Mouse (Mus musculus): ENCODE data around the gene Tchp. TPM values are rescaled to one million over a fixed set of nuclear protein-coding genes. Genes with fewer than 3 reads are reported as not detected.
A peak's percentile ranks its signal among the peaks of the same experiment; 100 is the strongest.

The Tchp gene
- total and polyA plus RNA-seq, 2 experiments from 2014 or later = 12.7 to 15.6 TPM

DNA sequence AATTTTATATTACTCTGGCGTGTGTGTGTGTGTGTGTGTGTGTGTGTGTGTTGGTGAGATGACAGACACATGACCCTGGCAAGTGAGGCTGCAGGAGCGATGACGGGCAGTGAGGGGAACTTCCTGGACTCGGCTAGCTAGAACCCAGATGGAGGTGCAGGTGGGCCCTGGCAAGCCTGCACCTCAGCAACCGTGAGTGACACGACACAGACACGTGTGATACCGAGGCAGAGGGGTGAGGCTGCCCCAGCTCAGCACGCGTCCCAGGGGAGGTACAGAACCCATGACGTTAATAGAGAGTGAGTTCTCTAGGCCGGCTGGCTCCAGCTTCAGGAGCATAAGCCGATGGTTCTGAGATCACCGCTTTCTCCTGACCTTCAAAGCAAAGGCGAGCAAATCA lies 24.4 kb downstream of the Tchp start:
- no peaks in the 10 kb centered on the region for H3K4me1 ChIP-seq (ENCODE audit: insufficient read depth, low read length)
- no peak overlapping the region for H3K9ac ChIP-seq (replicated peaks; ENCODE audit: low read length)
- H3K27ac ChIP-seq = no peak overlapping the region
- no peak for ATAC-seq
- no peak for DNase-seq (ENCODE audit: low spot score)
- no peak overlapping the region for H3K4me3 ChIP-seq (ENCODE audit: low read length)
- H3K9me3 ChIP-seq (ENCODE audit: low read length) = no peaks in the 10 kb centered on the region
- H3K4me2 ChIP-seq (ENCODE audit: low read depth, low read length) = no peak overlapping the region
- WGBS = 83% methylated on average over 15 of the region's 15 CpGs
- H3K27me3 ChIP-seq (ENCODE audit: insufficient read depth, low read length) = no peaks in the 10 kb centered on the region
- no peak for TF ChIP-seq CTCF (IDR thresholded peaks at IDR 0.05; ENCODE audit: low read depth)
- H3K36me3 ChIP-seq (ENCODE audit: insufficient read depth, low read length) = peaks cover 67% of the 10 kb centered on the region

- H3K4me3 ChIP-seq (ENCODE audit: low read length) = no peak overlapping the region
- no peak overlapping the region for H3K4me2 ChIP-seq (ENCODE audit: low read depth, low read length)
- no peak for ATAC-seq
- no peaks in the 10 kb centered on the region for H3K27me3 ChIP-seq (ENCODE audit: insufficient read depth, low read length)
- H3K4me1 ChIP-seq (ENCODE audit: insufficient read depth, low read length) = no peaks in the 10 kb centered on the region
- no peak for TF ChIP-seq CTCF (IDR thresholded peaks at IDR 0.05; ENCODE audit: low read depth)
- H3K36me3 ChIP-seq (ENCODE audit: insufficient read depth, low read length) = peaks cover 66% of the 10 kb centered on the region
- no peak for DNase-seq (ENCODE audit: low spot score)
- no peak overlapping the region for H3K27ac ChIP-seq
- 91% methylated on average over 15 of the region's 15 CpGs for WGBS
- no peaks in the 10 kb centered on the region for H3K9me3 ChIP-seq (ENCODE audit: low read length)
- no peak overlapping the region for H3K9ac ChIP-seq (replicated peaks; ENCODE audit: low read length)
Observed at GRCm38 (mm10) chr5:114733606-114734005, 26.0 kb downstream of the Tchp start.

DNA sequence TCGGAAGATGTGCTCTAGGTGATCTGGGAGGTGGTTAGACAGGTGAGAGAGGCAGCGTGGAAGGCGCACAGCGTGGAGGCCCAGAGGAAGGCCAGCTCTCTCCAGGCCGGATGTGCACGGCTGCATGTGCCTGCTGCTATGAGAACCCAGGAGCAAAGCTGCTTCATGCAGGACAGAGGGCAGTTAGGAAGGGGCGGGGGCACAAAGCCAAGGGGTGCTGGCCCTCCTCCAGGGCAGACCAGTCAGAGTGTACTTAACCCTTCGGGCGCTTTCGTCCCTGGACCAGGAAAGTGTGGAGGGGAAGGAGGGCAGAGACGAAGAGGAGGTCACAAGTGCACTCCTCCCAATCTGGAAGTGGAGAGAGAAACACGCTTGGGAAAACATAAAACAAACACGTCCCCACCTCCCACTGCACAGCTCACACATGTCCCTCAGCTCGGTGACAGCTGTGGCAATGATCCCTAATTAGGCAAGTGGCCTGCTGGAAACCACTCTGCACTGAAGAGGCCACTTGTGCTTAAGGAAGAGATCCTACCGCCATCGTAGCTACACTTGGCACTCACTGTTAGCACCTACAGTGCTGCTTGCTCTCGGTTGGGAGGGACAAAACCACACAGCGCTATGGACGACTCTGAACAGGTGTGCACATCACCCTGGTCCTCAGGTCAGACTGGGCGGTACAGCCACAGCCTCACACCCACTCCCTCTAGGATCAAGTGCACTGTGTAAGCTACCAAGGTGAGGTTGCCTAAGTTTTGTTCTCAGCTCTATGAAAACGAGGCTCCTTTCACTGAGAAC lies 29.7 kb downstream of the Tchp start:
- Histone ChIP-seq H3K4me3 (ENCODE audit: low read length) (no peak overlapping the region), H3K4me2 (ENCODE audit: low read depth, low read length) (no peak overlapping the region), H3K9me3 (ENCODE audit: low read length) (no peaks in the 10 kb centered on the region), H3K27me3 (ENCODE audit: insufficient read depth, low read length) (no peaks in the 10 kb centered on the region), H3K27ac (peak overlapping the region; percentile 36; the same call in 1 of the 2 replicates), H3K9ac (replicated peaks; ENCODE audit: low read length) (no peak overlapping the region), H3K36me3 (ENCODE audit: insufficient read depth, low read length) (peaks cover 70% of the 10 kb centered on the region), H3K4me1 (ENCODE audit: insufficient read depth, low read length) (no peaks in the 10 kb centered on the region)
- peak; percentile 55 for ATAC-seq
- no peak for TF ChIP-seq CTCF (IDR thresholded peaks at IDR 0.05; ENCODE audit: low read depth)
- DNase-seq (ENCODE audit: low spot score) = peak; percentile 52
- 67% methylated on average over 21 of the region's 21 CpGs for WGBS

DNA sequence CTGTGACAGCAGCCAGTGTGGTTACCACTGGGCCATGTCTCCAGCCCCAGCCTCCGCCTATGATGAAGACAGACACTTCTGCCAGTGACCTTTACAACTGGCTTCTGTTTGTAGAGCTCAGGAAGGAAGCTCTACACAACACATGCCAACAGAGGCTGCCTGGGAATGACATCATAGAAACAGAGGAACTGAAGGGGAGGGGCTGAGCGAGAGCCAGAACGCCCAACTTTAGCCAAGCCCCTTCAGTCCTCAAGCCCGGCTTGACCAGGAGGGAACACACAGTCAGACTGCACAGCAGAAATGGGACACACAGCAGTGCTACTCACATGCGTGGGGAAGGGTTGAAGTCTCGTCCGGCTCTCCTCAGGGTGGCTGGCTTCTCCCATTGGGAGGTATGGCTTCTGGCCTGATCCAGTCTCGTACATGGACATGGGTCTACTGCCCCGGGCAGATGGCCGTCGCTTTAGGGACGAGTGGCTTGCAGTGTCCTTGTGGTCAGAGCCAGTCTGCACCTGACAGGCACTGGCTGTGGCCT lies 31.2 kb downstream of the Tchp start:
- peak; percentile 50 for ATAC-seq
- Histone ChIP-seq H3K36me3 (ENCODE audit: insufficient read depth, low read length) (peaks cover 72% of the 10 kb centered on the region), H3K27ac (peak overlapping the region; percentile 51; the same call in 1 of the 2 replicates), H3K9ac (replicated peaks; ENCODE audit: low read length) (no peak overlapping the region), H3K9me3 (ENCODE audit: low read length) (no peaks in the 10 kb centered on the region), H3K4me1 (ENCODE audit: insufficient read depth, low read length) (no peaks in the 10 kb centered on the region), H3K4me2 (ENCODE audit: low read depth, low read length) (no peak overlapping the region), H3K4me3 (ENCODE audit: low read length) (no peak overlapping the region), H3K27me3 (ENCODE audit: insufficient read depth, low read length) (no peaks in the 10 kb centered on the region)
- TF ChIP-seq CTCF (IDR thresholded peaks at IDR 0.05; ENCODE audit: low read depth) = no peak
- peak; percentile 16 for DNase-seq (ENCODE audit: low spot score)
- 83% methylated on average over 12 of the region's 12 CpGs for WGBS

DNA sequence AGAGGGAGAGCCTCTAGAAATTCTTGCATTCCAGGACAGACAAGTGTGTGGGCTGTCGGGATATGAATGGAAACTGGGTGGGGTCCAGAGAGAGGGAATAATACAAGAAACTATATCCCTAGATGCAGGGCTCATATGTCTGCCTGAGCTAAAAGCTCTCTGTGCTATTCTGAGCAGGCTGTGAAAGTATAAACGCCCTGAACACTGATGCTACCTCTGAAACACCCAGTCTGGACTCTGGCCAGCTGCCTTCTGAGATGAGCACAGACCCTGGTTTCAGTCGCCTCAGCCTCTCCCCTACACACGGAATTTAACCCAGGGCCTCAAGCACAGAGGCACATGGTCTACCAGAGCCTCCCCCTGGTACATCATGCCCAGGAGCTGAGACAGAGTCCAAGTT lies 33.0 kb downstream of the Tchp start:
- H3K4me1 ChIP-seq (ENCODE audit: insufficient read depth, low read length) = no peaks in the 10 kb centered on the region
- WGBS = 49% methylated on average over 4 of the region's 4 CpGs
- DNase-seq (ENCODE audit: low spot score) (no peak), ATAC-seq (no peak)
- H3K36me3 ChIP-seq (ENCODE audit: insufficient read depth, low read length) = peaks cover 84% of the 10 kb centered on the region
- TF ChIP-seq CTCF (IDR thresholded peaks at IDR 0.05; ENCODE audit: low read depth) = no peak
- H3K27me3 ChIP-seq (ENCODE audit: insufficient read depth, low read length) = no peaks in the 10 kb centered on the region
- no peak overlapping the region for H3K9ac ChIP-seq (replicated peaks; ENCODE audit: low read length)
- no peak overlapping the region for H3K27ac ChIP-seq
- H3K9me3 ChIP-seq (ENCODE audit: low read length) = no peaks in the 10 kb centered on the region
- H3K4me3 ChIP-seq (ENCODE audit: low read length) = no peak overlapping the region
- no peak overlapping the region for H3K4me2 ChIP-seq (ENCODE audit: low read depth, low read length)

GRCm38 (mm10) chr5:114742572-114742971 lies 35.0 kb downstream of the Tchp start:
- no peaks in the 10 kb centered on the region for H3K9me3 ChIP-seq (ENCODE audit: low read length)
- peak overlapping the region; percentile 49; the same call in 1 of the 2 replicates for H3K27ac ChIP-seq
- no peaks in the 10 kb centered on the region for H3K27me3 ChIP-seq (ENCODE audit: insufficient read depth, low read length)
- H3K4me2 ChIP-seq (ENCODE audit: low read depth, low read length) = no peak overlapping the region
- H3K4me3 ChIP-seq (ENCODE audit: low read length) = no peak overlapping the region
- ATAC-seq (no peak), DNase-seq (ENCODE audit: low spot score) (no peak)
- WGBS = 65% methylated on average over 10 of the region's 10 CpGs
- TF ChIP-seq CTCF (IDR thresholded peaks at IDR 0.05; ENCODE audit: low read depth) = 0 out of 2 replicates have a peak, but pooled peaks have one; percentile 6
- H3K4me1 ChIP-seq (ENCODE audit: insufficient read depth, low read length) = no peaks in the 10 kb centered on the region
- H3K36me3 ChIP-seq (ENCODE audit: insufficient read depth, low read length) = peaks cover 73% of the 10 kb centered on the region
- H3K9ac ChIP-seq (replicated peaks; ENCODE audit: low read length) = no peak overlapping the region
